Mouse (Mus musculus) brain, embryonic 18.5 days (tissue): Measurements from ENCODE around the gene Ampd3.

ENCODE experiments used
- DNase-seq: peaks from one replicate; pipeline ENCODE4 v3.0.0-alpha.2; 2012; ENCODE audit warnings: low read depth, low spot score

Gene Ampd3

DNA sequence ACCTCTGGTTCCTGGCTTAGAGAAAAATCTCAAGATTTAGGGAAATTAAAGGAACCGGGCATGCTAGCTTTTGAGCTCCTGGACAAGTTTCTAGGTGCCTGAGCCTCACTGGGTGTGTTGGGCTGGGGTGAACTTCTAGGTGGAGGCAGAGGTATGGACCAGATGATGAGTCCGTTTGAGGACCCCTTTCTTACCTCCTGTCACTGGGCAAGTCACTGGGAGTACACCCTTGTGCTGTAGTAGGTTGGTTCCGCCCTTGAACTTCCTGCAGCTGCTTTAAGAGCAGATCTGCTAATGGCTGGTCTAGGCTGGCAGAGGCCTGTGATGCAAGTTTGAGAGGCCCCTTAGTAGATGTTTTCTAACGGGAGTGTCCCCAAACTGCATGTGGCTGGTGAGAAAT, 1.1 kb downstream of the Ampd3 start:
- no peak for DNase-seq

DNA sequence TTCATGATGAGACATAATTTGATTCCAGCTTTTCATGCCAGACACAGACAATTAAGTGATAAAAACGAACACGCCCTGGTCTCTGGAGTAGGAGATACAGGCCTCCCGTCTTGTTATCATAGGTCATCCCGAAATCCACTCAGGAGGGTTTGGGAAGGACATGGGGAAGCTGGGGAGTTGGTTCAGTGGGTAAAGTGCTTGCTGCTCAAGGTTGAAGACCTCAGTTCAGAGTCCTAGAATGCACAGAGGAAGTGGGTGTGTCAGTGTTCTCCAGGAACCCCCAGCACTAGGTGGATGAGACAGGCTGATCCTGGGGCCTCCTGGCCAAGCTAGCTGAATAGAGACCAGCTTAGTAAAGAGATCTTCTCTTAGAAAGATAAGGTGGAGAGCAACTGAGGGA, 2.9 kb downstream of the Ampd3 start:
- DNase-seq, result no peak

DNA sequence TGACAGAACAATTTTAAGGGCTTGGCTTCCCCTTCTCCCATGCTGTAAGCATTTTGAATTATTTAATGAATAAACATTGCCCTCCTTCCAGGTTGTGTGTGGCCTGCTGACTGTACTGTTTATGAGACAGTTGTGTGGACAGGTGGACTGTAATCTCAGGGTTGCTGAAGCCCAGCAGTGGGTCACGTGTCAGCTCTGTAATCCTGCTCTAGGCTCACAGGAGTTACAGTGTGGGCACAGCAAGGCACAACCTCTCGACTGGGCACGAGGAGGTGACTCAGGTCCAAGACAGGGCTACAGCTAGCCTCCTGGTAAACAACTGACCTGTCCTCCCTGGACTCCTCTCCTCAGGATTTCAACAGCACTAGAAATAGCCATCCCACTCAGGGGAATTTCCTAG, 4.3 kb downstream of the Ampd3 start:
- no peak for DNase-seq

DNA sequence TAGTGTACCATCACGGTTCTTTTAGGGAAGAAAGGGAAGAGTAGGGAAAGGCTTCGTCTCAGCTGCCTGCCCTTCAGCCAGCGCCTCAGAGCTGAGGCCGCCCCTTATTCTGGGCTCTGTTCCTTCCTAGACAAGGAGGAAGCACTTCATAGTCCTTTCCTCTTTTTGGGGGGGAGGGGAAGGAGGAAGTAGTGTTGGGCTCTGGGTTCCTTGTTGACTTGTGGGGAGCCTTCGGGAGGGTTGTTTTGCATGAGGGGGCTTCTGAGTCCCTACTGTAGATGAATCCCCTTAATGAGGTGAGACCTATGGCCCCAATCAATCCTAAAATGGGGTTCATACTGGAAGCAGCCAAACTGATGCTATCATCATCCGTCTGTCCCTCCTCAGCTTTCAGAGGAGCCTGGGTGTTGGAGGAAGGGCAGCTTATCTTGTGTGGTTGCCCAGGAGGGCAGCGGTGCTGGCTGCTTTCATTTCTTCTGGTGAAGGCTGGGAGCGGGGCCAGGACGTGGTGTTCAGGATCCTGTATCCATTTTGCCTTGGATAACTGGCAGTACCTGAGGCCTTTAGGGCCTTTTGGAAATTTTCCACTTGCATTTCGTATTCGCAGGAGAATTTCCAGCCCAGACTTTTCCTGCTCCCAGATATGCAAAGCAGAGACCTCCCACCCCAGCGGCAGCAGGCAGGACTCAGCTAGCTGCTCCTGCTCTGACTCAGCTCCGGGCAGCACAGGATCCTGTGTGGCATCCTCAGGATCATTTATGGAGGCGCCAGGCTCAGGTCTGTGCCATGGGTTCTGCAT, 5.4 kb downstream of the Ampd3 start:
- no peak for DNase-seq

DNA sequence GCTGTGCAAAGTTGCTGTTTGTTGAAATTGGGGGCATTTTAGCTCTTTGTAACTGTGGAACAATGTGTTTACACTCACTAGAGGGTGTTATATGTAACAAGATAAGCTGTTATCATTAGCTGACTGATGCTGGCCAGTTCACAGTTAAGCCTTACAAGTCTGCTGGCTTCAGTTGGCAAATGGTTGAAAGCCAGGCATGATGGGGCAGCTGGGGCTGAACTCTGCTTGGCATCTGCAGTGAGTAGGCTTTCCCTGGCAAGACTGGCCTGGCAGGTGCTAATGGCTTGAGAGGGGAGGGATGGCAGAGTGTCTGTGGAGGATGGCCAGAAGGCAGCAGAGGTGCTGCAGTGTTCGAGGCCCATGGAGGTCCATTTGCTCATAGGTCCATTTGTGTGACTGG, 6.1 kb downstream of the Ampd3 start:
- DNase-seq, result no peak

- DNase-seq, result no peak
Measured at GRCm38 (mm10) chr7:110774674-110775073, 6.7 kb downstream of the Ampd3 start.

- no peak for DNase-seq
Measured at GRCm38 (mm10) chr7:110777146-110778001, 9.4 kb downstream of the Ampd3 start.

- no peak for DNase-seq
Measured at GRCm38 (mm10) chr7:110778933-110779332, 10.9 kb downstream of the Ampd3 start.

DNA sequence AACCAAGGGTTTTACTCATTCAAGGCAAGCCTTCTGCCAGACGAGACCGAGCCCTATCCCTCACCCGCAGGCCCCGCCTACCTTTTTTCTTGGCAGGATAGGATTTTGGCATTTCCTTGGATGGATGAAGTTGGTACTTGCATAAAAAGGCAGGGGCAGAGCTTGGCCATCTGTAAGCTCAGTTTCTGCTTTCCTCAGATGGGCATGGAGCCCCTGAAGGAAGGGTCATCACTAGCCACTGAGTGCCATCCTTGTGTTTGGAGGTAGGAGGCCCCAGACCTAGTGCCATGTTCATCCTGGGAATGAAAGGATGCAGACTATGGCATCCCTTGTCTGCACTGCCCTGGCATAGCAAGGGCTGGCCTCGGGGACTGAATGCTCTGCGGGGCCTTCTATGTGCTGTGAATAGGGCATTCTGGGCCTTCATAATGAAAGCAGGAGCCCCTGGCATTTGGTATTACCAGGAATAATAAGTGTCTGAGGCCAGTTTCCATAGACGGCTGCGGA, 11.7 kb downstream of the Ampd3 start:
- DNase-seq, result peak; percentile 54

GRCm38 (mm10) chr7:110780520-110780919, 12.5 kb downstream of the Ampd3 start:
- no peak for DNase-seq

DNA sequence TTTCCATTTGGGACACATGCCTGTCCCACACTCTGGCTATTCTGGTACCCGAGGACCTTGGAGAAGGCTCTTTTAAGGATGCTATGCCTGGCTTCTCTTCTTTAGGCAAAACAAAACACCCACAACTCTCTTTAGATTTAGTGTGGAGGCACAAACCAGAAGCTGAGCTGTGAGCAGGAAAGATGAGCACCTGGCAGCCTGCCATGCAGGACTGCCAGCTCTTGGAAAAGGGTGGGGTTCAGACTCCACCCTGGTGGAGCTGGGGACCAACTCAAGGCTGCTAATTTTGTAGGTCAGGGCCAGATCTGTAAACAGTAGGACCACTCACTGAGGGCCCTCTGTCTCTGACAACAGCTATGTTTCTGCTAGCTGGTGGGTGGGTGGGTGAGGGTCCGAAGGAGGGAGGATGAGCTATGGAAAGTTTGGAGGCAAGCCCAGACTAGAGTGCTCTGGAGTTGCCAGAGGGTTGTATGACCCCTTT, 13.3 kb downstream of the Ampd3 start:
- no peak for DNase-seq

- no peak for DNase-seq
Measured at GRCm38 (mm10) chr7:110782135-110782534, 14.1 kb downstream of the Ampd3 start.

GRCm38 (mm10) chr7:110782845-110783478, 15.0 kb downstream of the Ampd3 start:
- DNase-seq, result no peak

- DNase-seq, result no peak
Measured at GRCm38 (mm10) chr7:110784965-110785364, 17.0 kb downstream of the Ampd3 start.

- DNase-seq, result no peak
Measured at GRCm38 (mm10) chr7:110785741-110786146, 17.7 kb downstream of the Ampd3 start.

DNA sequence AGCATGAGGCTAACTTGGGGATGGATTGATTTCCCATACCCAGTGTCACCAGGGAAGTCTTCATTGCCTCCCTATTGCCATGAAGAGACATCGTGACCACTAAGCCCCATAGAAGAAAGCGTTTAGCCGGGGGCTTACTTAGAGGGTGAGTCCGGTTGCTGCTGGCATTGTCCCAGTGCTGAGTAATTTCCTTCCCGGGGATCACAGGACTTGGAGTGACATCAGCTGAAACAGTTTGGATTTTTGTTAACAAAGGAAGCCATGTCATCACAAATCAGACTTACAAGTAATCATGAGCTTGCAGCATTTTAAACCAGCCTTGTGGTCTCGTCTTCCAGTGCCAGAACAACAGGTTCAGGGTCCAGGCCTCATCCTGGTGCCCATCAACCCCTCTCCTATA, 19.3 kb downstream of the Ampd3 start:
- DNase-seq, result no peak

DNA sequence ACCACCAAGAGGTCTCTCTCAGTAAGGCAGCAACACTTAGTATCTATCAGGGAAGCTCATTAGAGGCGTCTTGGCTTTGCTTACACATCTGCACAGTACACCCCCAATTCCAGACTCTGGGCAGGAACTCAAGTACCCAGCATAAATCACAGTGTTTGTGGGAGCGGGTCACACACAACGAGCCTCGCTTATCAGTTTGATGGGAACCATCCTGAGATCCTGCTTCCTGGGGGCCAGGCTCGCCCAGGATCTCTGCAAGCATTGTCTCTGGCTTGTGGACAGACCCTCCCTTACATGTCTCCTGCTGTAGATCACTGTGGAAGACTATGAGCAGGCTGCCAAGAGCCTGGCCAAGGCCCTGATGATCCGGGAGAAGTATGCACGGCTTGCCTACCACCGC, 22.9 kb downstream of the Ampd3 start:
- no peak for DNase-seq

GRCm38 (mm10) chr7:110792201-110792600, 24.2 kb downstream of the Ampd3 start:
- DNase-seq, result no peak

DNA sequence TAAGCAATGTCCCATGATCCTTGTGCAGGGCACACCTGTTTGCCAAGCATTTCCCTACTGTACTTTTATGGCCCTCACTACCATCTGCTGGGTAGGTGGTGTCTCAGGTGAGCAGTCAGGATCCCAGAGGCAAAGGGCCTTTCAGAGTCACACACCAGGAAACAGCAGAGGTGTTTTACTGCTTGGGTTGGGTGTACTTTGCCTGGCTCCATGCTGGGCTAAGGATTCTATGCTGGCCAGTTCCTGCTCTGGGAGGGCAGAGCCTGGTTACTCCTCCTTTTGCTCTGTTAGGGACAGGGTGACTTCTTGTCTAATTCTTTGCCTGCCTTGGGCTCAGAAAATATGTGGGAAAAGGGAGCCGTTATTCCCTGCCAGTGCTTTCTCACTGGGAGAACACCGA, 24.8 kb downstream of the Ampd3 start:
- DNase-seq, result no peak

DNA sequence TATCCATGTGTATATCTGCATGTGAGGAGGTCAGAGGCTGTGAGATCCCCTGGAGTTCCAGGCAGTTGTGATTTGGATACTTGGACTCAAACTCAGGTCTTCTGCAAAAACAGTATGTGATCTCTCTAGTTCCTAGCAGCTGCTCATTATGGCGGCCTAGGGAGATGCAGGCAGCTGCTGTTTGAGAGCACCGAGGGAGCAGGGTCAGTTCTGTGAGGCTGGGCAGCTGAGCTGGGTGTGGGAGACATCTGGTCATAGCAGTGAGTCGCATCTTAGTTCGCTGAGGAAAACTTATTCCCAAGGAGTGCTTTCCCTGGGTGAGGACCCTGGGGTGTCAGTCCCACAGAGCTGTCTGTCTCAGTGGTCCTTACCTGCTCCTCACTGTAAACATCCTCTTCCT, 26.7 kb downstream of the Ampd3 start:
- DNase-seq, result no peak

GRCm38 (mm10) chr7:110796367-110797051, 28.5 kb downstream of the Ampd3 start:
- DNase-seq, result no peak
